Mouse (Mus musculus) small intestine, adult 2 months (tissue): ENCODE measurements around the gene Plekhm2. TPM values are rescaled to one million over a fixed set of nuclear protein-coding genes. Genes with fewer than 3 reads are reported as not detected.

Source experiments
- H3K27ac ChIP-seq: fragments of 200-500 bp; 2 replicates; pipeline ENCODE4 v1.5.1; 2012; ENCODE audit warnings: low read depth, low read length, control low read depth, inconsistent platforms; ENCODE audit not compliant: insufficient read depth
- H3K27me3 ChIP-seq: fragments of 200-500 bp; 2 replicates; pipeline ENCODE4 v1.6.1; 2012; ENCODE audit warnings: mild to moderate bottlenecking, moderate library complexity, low read length, inconsistent platforms; ENCODE audit not compliant: control insufficient read depth, insufficient read depth
- H3K36me3 ChIP-seq: fragments of 200-500 bp; 2 replicates; pipeline ENCODE4 v1.6.1; 2012; ENCODE audit warnings: mild to moderate bottlenecking, low read length, control low read depth, inconsistent platforms; ENCODE audit not compliant: control insufficient read depth, insufficient read depth
- H3K4me1 ChIP-seq: fragments of 200-500 bp; 2 replicates; pipeline ENCODE4 v1.6.1; 2012; ENCODE audit warnings: low read length, inconsistent platforms, mixed read lengths; ENCODE audit not compliant: control insufficient read depth, insufficient read depth, insufficient read length
- H3K4me3 ChIP-seq: fragments of 200-500 bp; 2 replicates; pipeline ENCODE4 v1.5.1; 2012; ENCODE audit warnings: low read depth, mild to moderate bottlenecking, control low read depth, inconsistent platforms, low read length, moderate library complexity
- CTCF ChIP-seq: fragments of 200-500 bp; IDR thresholded peaks from 2 replicates; pipeline ENCODE4 v1.5.1; 2012; ENCODE audit warnings: low read depth, mild to moderate bottlenecking, control low read depth, inconsistent platforms, low read length, moderate library complexity, mixed read lengths; ENCODE audit not compliant: insufficient replicate concordance, insufficient read length; ENCODE audit errors: extremely low read depth
- POLR2A ChIP-seq: fragments of 200-500 bp; IDR thresholded peaks from 2 replicates; pipeline ENCODE4 v1.6.1; 2012; ENCODE audit warnings: low read depth, mild to moderate bottlenecking, control low read depth, inconsistent platforms, low read length, moderate library complexity
- WGBS: fragments of 180-500 bp; shearing (Covaris S2); methylation state at CpG from one replicate; pipeline ENCODE4 v1.1.7; 2018; 5-methylcytosine and 5-hydroxymethylcytosine counted together
- polyA plus RNA-seq: library from polyadenylated mRNA; depleted of rRNA; stranded (reverse); fragments of >200 nt; gene quantifications from 2 replicates; pipeline ENCODE4 v1.2.3, GENCODE M21; 2012

Plekhm2 gene
- polyA plus RNA-seq, 1 experiment, result 17.0 TPM

- peaks cover 23% of the 10 kb centered on the region for H3K4me1 ChIP-seq
- 6% methylated on average over 9 of the region's 9 CpGs for WGBS
- peak overlapping the region; percentile 78 for H3K27ac ChIP-seq
- peak overlapping the region; percentile 79 for H3K4me3 ChIP-seq
- TF ChIP-seq POLR2A, result no peak
- no peak for TF ChIP-seq CTCF
- H3K36me3 ChIP-seq, result peaks cover 16% of the 10 kb centered on the region
- no peaks in the 10 kb centered on the region for H3K27me3 ChIP-seq
Observed at GRCm38 (mm10) chr4:141598894-141599250, 65.8 kb downstream of the Plekhm2 start.

- H3K4me1 ChIP-seq, result peaks cover 23% of the 10 kb centered on the region
- H3K27me3 ChIP-seq, result no peaks in the 10 kb centered on the region
- H3K36me3 ChIP-seq, result peaks cover 17% of the 10 kb centered on the region
- H3K4me3 ChIP-seq, result peak overlapping the region; percentile 79
- TF ChIP-seq POLR2A, result no peak
- no peak for TF ChIP-seq CTCF
- peak overlapping the region; percentile 78 for H3K27ac ChIP-seq
- 27% methylated on average over 19 of the region's 19 CpGs for WGBS
Observed at GRCm38 (mm10) chr4:141598199-141598893, 66.4 kb downstream of the Plekhm2 start.

GRCm38 (mm10) chr4:141596700-141597328, 67.9 kb downstream of the Plekhm2 start:
- no peak for TF ChIP-seq POLR2A
- no peak for TF ChIP-seq CTCF
- Histone ChIP-seq H3K4me3 (no peak overlapping the region), H3K27ac (peak overlapping the region; percentile 62), H3K27me3 (no peaks in the 10 kb centered on the region), H3K36me3 (peaks cover 31% of the 10 kb centered on the region), H3K4me1 (peaks cover 21% of the 10 kb centered on the region)
- 67% methylated on average over 8 of the region's 8 CpGs for WGBS

- H3K36me3 ChIP-seq, result peaks cover 37% of the 10 kb centered on the region
- TF ChIP-seq CTCF (peak; percentile 50; the same call in 1 of the 2 replicates), POLR2A (no peak)
- peaks cover 19% of the 10 kb centered on the region for H3K4me1 ChIP-seq
- peak overlapping the region; percentile 62 for H3K27ac ChIP-seq
- H3K4me3 ChIP-seq, result no peak overlapping the region
- no peaks in the 10 kb centered on the region for H3K27me3 ChIP-seq
- 14% methylated on average over 9 of the region's 9 CpGs for WGBS
Observed at GRCm38 (mm10) chr4:141595605-141596268, 69.0 kb downstream of the Plekhm2 start.

- H3K4me1 ChIP-seq, result peaks cover 19% of the 10 kb centered on the region
- TF ChIP-seq CTCF (no peak), POLR2A (no peak)
- H3K36me3 ChIP-seq, result peaks cover 42% of the 10 kb centered on the region
- H3K27ac ChIP-seq, result no peak overlapping the region
- H3K27me3 ChIP-seq, result no peaks in the 10 kb centered on the region
- 93% methylated on average over 11 of the region's 11 CpGs for WGBS
- no peak overlapping the region for H3K4me3 ChIP-seq
Observed at GRCm38 (mm10) chr4:141595138-141595537, 69.6 kb downstream of the Plekhm2 start.

GRCm38 (mm10) chr4:141591547-141591946, 73.2 kb downstream of the Plekhm2 start:
- WGBS, result 12% methylated on average over 3 of the region's 3 CpGs
- TF ChIP-seq CTCF, result peak; percentile 86; the same call in 1 of the 2 replicates
- no peak for TF ChIP-seq POLR2A
- H3K4me1 ChIP-seq, result peaks cover 11% of the 10 kb centered on the region

GRCm38 (mm10) chr4:141583919-141584318, 80.8 kb downstream of the Plekhm2 start:
- H3K27ac ChIP-seq, result no peak overlapping the region
- peaks cover 78% of the 10 kb centered on the region for H3K36me3 ChIP-seq
- H3K27me3 ChIP-seq, result no peaks in the 10 kb centered on the region
- H3K4me1 ChIP-seq, result peaks cover 9% of the 10 kb centered on the region
- TF ChIP-seq CTCF (no peak), POLR2A (no peak)
- WGBS, result 79% methylated on average over 8 of the region's 8 CpGs
- no peak overlapping the region for H3K4me3 ChIP-seq

More at GRCm38 (mm10) chr4:141591547-141591946, 73.2 kb downstream of the Plekhm2 start:
- H3K4me3 ChIP-seq, result no peak overlapping the region
- no peaks in the 10 kb centered on the region for H3K27me3 ChIP-seq
- no peak overlapping the region for H3K27ac ChIP-seq
- H3K36me3 ChIP-seq, result peaks cover 75% of the 10 kb centered on the region
